Mouse (Mus musculus) G1E (cell line): ENCODE results near the gene Adcyap1r1.

Experiments
- CTCF ChIP-seq: IDR thresholded peaks from 2 replicates; pipeline ENCODE4 v1.5.1; 2012; ENCODE audit warnings: low read depth, low read length, inconsistent platforms, mixed read lengths
- GATA1 ChIP-seq: IDR thresholded peaks from 2 replicates; pipeline ENCODE4 v1.6.1; 2012; ENCODE audit warnings: borderline replicate concordance, low read length, inconsistent platforms, mixed read lengths
- POLR2AphosphoS5 ChIP-seq: IDR thresholded peaks from 2 replicates; pipeline ENCODE4 v1.6.1; 2012; ENCODE audit warnings: low read depth, low read length, inconsistent platforms; ENCODE audit not compliant: insufficient replicate concordance

GRCm38 (mm10) chr6:55438837-55439236 lies 12.9 kb upstream of the Adcyap1r1 start:
- TF ChIP-seq GATA1 (no peak), CTCF (no peak), POLR2AphosphoS5 (no peak)
